Mouse (Mus musculus) heart, embryonic 16.5 days (tissue): ENCODE measurements around the gene Gm128. TPM values are rescaled to one million over a fixed set of nuclear protein-coding genes. Genes with fewer than 3 reads are reported as not detected.

ENCODE experiments used
- ATAC-seq: fragments of 200-750 bp; cut with Nextera tagmentation; replicated peaks from 2 replicates; pipeline ENCODE4 v1.8.0; 2017; ENCODE audit warnings: moderate number of reproducible peaks; ENCODE audit not compliant: insufficient read depth, low FRiP score; ENCODE audit errors: extremely low read depth
- H3K27ac ChIP-seq: fragments of 300-500 bp; sonication (generic); 2 replicates; pipeline ENCODE4 v1.5.1; 2014; ENCODE audit warnings: mild to moderate bottlenecking, low read length, control low read depth, moderate library complexity
- H3K27me3 ChIP-seq: fragments of 300-500 bp; sonication (generic); 2 replicates; pipeline ENCODE4 v1.6.1; 2014; ENCODE audit warnings: low read length, mixed read lengths; ENCODE audit not compliant: control insufficient read depth, insufficient read depth
- H3K36me3 ChIP-seq: fragments of 300-500 bp; sonication (generic); 2 replicates; pipeline ENCODE4 v1.6.1; 2014; ENCODE audit not compliant: control insufficient read depth, insufficient read depth
- H3K4me1 ChIP-seq: fragments of 300-500 bp; sonication (generic); 2 replicates; pipeline ENCODE4 v1.6.1; 2014; ENCODE audit warnings: low read length, mixed read lengths; ENCODE audit not compliant: control insufficient read depth, insufficient read depth
- H3K4me2 ChIP-seq: fragments of 300-500 bp; sonication (generic); 2 replicates; pipeline ENCODE4 v1.6.1; 2014; ENCODE audit warnings: low read depth, mild to moderate bottlenecking, control low read depth, low read length
- H3K4me3 ChIP-seq: fragments of 300-500 bp; sonication (generic); 2 replicates; pipeline ENCODE4 v1.5.1; 2014; ENCODE audit warnings: mild to moderate bottlenecking, control low read depth, low read length
- H3K9ac ChIP-seq: fragments of 300-500 bp; sonication (generic); 2 replicates; pipeline ENCODE4 v1.6.1; 2014; ENCODE audit warnings: low read length, control low read depth
- H3K9me3 ChIP-seq: fragments of 300-500 bp; sonication (generic); replicated peaks from 2 replicates; pipeline ENCODE4 v1.6.1; 2016; ENCODE audit warnings: low read length; ENCODE audit not compliant: control insufficient read depth
- WGBS: fragments of 180-500 bp; shearing (Covaris S2); extraction: QIAGEN DNeasy Blood & Tissue Kit; methylation state at CpG from one replicate; pipeline ENCODE4 v1.1.7; 2014; 5-methylcytosine and 5-hydroxymethylcytosine counted together
- polyA plus RNA-seq: library from polyadenylated mRNA; unstranded; fragments of >200 nt; fragmentation: Nextera tagmentation; extraction: Ambion mirVana; gene quantifications from 2 replicates; pipeline ENCODE4 v1.2.1, GENCODE M21; 2015

Gm128 gene
- polyA plus RNA-seq, 1 experiment from 2014 or later: 0.51 TPM

DNA sequence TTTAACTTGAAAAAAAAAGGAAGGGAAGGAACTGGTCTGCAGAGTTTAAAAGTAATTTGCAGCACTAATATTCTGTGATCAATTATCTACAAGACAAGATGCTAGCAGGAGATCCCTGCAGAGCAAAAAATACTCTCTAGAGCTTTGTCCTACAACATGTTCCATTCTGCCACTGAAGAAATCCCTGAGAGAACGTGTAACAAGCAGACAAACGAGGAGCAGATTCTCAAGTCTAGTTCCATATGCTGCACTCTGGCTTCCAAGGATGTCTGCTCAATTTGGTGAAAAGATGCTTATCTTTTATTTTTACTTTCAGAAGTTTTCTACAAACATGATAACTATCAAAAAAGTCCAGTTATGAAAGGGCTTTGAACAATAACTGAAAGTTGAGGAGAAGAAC, 40.8 kb downstream of the Gm128 start:
- H3K4me2 ChIP-seq: no peak overlapping the region
- 80% methylated on average over 2 of the region's 2 CpGs for WGBS
- no peak for ATAC-seq
- H3K4me3 ChIP-seq: no peak overlapping the region
- no peaks in the 10 kb centered on the region for H3K9me3 ChIP-seq
- H3K4me1 ChIP-seq: no peaks in the 10 kb centered on the region
- H3K27me3 ChIP-seq: no peaks in the 10 kb centered on the region
- H3K27ac ChIP-seq: no peak overlapping the region
- H3K9ac ChIP-seq: no peak overlapping the region
- peaks cover 61% of the 10 kb centered on the region for H3K36me3 ChIP-seq

DNA sequence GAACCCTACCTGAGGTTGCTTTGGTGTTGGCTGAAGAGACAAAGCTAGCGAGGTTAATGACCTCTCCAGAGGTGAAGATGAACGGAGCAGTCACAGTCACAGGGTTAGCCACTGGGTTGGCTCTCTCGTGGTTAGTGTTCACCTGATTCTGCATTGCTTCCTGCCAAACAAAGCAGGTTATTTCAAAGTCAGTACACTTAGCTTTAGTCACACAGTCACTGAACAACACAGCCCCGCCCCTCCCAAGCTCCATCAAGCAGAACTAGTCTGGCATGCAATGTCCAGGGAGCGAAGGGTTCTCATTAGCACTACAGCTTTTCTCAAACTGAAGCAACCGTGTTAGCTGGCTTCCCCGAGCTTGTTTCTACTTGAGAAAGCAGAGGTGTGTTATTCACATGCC, 41.3 kb downstream of the Gm128 start:
- H3K36me3 ChIP-seq: peaks cover 61% of the 10 kb centered on the region
- no peak overlapping the region for H3K4me2 ChIP-seq
- ATAC-seq: no peak
- H3K9ac ChIP-seq: no peak overlapping the region
- no peak overlapping the region for H3K4me3 ChIP-seq
- no peaks in the 10 kb centered on the region for H3K27me3 ChIP-seq
- no peaks in the 10 kb centered on the region for H3K9me3 ChIP-seq
- WGBS: 83% methylated on average over 7 of the region's 7 CpGs
- no peak overlapping the region for H3K27ac ChIP-seq
- no peaks in the 10 kb centered on the region for H3K4me1 ChIP-seq

DNA sequence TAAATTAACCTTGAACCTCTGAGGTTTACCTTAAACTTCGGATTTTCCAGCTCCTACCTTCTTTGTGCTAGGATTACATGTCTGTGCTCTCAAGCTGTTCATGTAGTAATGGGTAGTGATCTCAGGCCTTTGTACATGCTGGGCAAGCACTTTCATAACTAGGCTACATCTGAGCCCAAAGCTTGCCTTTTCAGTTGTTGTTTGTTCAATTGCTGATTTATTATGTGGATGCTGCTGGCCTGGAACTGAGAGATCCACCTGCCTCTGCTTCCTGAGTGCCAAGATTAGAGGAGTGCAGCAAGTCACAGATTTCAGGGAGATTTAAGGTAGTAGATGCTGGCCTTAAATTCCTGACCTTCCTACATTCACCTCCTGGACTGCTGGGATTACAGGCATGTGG, 42.3 kb downstream of the Gm128 start:
- WGBS: 75% methylated on average over 1 of the region's 1 CpGs
- no peaks in the 10 kb centered on the region for H3K9me3 ChIP-seq
- H3K4me1 ChIP-seq: no peaks in the 10 kb centered on the region
- H3K4me2 ChIP-seq: no peak overlapping the region
- H3K4me3 ChIP-seq: no peak overlapping the region
- no peak for ATAC-seq
- H3K27ac ChIP-seq: no peak overlapping the region
- H3K9ac ChIP-seq: no peak overlapping the region
- H3K27me3 ChIP-seq: no peaks in the 10 kb centered on the region
- H3K36me3 ChIP-seq: peaks cover 54% of the 10 kb centered on the region

DNA sequence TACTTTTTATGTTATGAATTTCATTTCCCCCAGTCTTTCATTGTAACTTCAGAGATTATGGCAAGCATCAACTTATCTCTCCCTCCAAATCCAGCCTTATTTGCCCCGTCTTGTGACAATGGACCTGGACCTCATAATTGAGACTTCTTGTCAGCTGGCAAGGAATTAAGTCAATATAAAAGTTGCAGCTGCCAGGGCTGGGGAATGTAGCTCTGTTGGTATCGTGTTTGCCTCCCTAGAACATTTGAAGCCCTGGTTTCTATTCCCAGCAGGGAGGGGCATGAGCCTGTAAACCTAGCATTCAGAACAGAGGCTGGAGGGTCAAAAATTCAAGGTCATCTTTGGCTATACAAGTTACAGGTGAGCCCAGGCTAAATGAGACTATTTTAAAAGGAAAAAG, 45.6 kb downstream of the Gm128 start:
- 80% methylated on average over 2 of the region's 2 CpGs for WGBS
- H3K27ac ChIP-seq: no peak overlapping the region
- H3K4me3 ChIP-seq: no peak overlapping the region
- H3K4me2 ChIP-seq: no peak overlapping the region
- H3K9ac ChIP-seq: no peak overlapping the region
- ATAC-seq: no peak
- H3K27me3 ChIP-seq: no peaks in the 10 kb centered on the region
- H3K9me3 ChIP-seq: no peaks in the 10 kb centered on the region
- H3K36me3 ChIP-seq: peaks cover 44% of the 10 kb centered on the region
- H3K4me1 ChIP-seq: no peaks in the 10 kb centered on the region

DNA sequence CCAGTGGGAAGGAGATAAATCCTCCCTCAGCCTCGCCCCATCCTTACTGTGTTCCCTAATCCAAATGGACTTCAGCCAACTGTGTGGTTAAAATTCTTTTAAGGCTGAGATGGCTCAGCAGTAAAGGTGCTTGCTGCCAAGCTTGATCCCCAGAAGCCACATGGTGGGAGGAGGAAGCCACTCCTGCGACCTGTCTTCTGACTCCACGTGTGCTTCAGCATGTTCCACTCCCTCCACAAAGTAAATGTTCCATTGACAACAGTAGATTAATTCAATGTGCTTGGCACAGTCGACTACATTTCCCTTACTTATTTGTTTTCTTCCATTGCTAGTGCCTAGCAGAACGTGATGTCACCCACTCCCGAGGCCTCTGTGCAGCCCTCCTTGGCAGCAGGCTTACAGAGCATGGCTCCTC, 46.7 kb downstream of the Gm128 start:
- H3K9me3 ChIP-seq: no peaks in the 10 kb centered on the region
- H3K4me1 ChIP-seq: no peaks in the 10 kb centered on the region
- no peaks in the 10 kb centered on the region for H3K27me3 ChIP-seq
- no peak overlapping the region for H3K27ac ChIP-seq
- H3K36me3 ChIP-seq: peaks cover 45% of the 10 kb centered on the region
- H3K4me3 ChIP-seq: no peak overlapping the region
- WGBS: 74% methylated on average over 6 of the region's 6 CpGs
- no peak for ATAC-seq
- no peak overlapping the region for H3K9ac ChIP-seq
- no peak overlapping the region for H3K4me2 ChIP-seq

Other genes with a start within 250 kb of the Gm128 start
- 16.4 and 16.9 TPM in 2 replicates for gene Zfp687, start 226.2 kb downstream of the Gm128 start, polyA plus RNA-seq
- gene Psmd4, start 199.0 kb downstream of the Gm128 start, polyA plus RNA-seq: 201 and 223 TPM in 2 replicates
- 17.6 and 17.9 TPM in 2 replicates for gene Pip5k1a, start 134.7 kb downstream of the Gm128 start, polyA plus RNA-seq
- gene Vps72, start 130.6 kb downstream of the Gm128 start, polyA plus RNA-seq: 92.5 and 96.6 TPM in 2 replicates
- 1.9 TPM in 2 replicates for gene Tmod4, start 117.1 kb downstream of the Gm128 start, polyA plus RNA-seq
- gene Scnm1, start 107.6 kb downstream of the Gm128 start, polyA plus RNA-seq: 54.1 and 59.2 TPM in 2 replicates
- 9.7 and 11.3 TPM in 2 replicates for gene Lysmd1, start 107.5 kb downstream of the Gm128 start, polyA plus RNA-seq
- gene Tnfaip8l2, start 99.2 kb downstream of the Gm128 start, polyA plus RNA-seq: 3.9 and 4.4 TPM in 2 replicates
- gene Sema6c, start 81.1 kb downstream of the Gm128 start, polyA plus RNA-seq: 1.5 and 2.7 TPM in 2 replicates
- 6.3 and 6.6 TPM in 2 replicates for gene Gabpb2, start 23.7 kb downstream of the Gm128 start, polyA plus RNA-seq
- gene Cdc42se1, start 12.9 kb downstream of the Gm128 start, polyA plus RNA-seq: 57.8 and 59.3 TPM in 2 replicates
- 9.8 and 11.5 TPM in 2 replicates for gene Mllt11, start 9.4 kb downstream of the Gm128 start, polyA plus RNA-seq
- 0.22 and 0.37 TPM in 2 replicates for gene Bnipl, start 9.6 kb upstream of the Gm128 start, polyA plus RNA-seq
- 24.7 and 28.2 TPM in 2 replicates for gene Mindy1, start 39.7 kb upstream of the Gm128 start, polyA plus RNA-seq
- gene Prune1, start 40.5 kb upstream of the Gm128 start, polyA plus RNA-seq: 28.1 and 31.4 TPM in 2 replicates
- 0.60 and 0.79 TPM in 2 replicates for gene Anxa9, start 65.6 kb upstream of the Gm128 start, polyA plus RNA-seq
- gene Cers2, start 73.2 kb upstream of the Gm128 start, polyA plus RNA-seq: 139 and 145 TPM in 2 replicates
- 20.1 and 21.5 TPM in 2 replicates for gene Setdb1, start 115.6 kb upstream of the Gm128 start, polyA plus RNA-seq
- not detected in 2 replicates for gene 4930558C23Rik, start 161.2 kb upstream of the Gm128 start, polyA plus RNA-seq
- 30.6 and 32.1 TPM in 2 replicates for gene Arnt, start 192.8 kb upstream of the Gm128 start, polyA plus RNA-seq